Mouse (Mus musculus) adrenal gland, postnatal 25 days (tissue): ENCODE data around the gene Kif1b. TPM values are rescaled to one million over a fixed set of nuclear protein-coding genes. Genes with fewer than 3 reads are reported as not detected.

Experiments used
- DNase-seq: peaks from one replicate; pipeline ENCODE4 v3.0.0; 2021; ENCODE audit warnings: mixed read lengths
- total RNA-seq: library from RNA; stranded (reverse); gene quantifications from 2 replicates; pipeline ENCODE4 v1.2.3, GENCODE M21; 2021

Kif1b gene
- total RNA-seq, 1 experiment from 2014 or later = 199 TPM

GRCm38 (mm10) chr4:149314275-149314837 lies 6.9 kb upstream of the Kif1b start:
- no peak for DNase-seq

GRCm38 (mm10) chr4:149313558-149314253 lies 6.2 kb upstream of the Kif1b start:
- no peak for DNase-seq

- DNase-seq = no peak
These were observed 4.5 kb upstream of the Kif1b start for GRCm38 (mm10) chr4:149311996-149312395.

- DNase-seq = no peak
These were observed 963 bp upstream of the Kif1b start for GRCm38 (mm10) chr4:149308491-149308820.

GRCm38 (mm10) chr4:149306712-149307595 lies 539 bp downstream of the Kif1b start:
- DNase-seq = peak; percentile 89

- no peak for DNase-seq
These were observed 1.5 kb downstream of the Kif1b start for GRCm38 (mm10) chr4:149305761-149306711.

GRCm38 (mm10) chr4:149304466-149304865 lies 3.0 kb downstream of the Kif1b start:
- DNase-seq = no peak

GRCm38 (mm10) chr4:149303502-149303901 lies 4.0 kb downstream of the Kif1b start:
- no peak for DNase-seq

- DNase-seq = no peak
These were observed 4.7 kb downstream of the Kif1b start for GRCm38 (mm10) chr4:149302751-149303150.

- no peak for DNase-seq
These were observed 5.4 kb downstream of the Kif1b start for GRCm38 (mm10) chr4:149302136-149302535.

GRCm38 (mm10) chr4:149296501-149296900 lies 11.0 kb downstream of the Kif1b start:
- DNase-seq = no peak

GRCm38 (mm10) chr4:149292984-149293383 lies 14.5 kb downstream of the Kif1b start:
- DNase-seq = no peak

GRCm38 (mm10) chr4:149291061-149291460 lies 16.4 kb downstream of the Kif1b start:
- no peak for DNase-seq

- peak; percentile 22 for DNase-seq
These were observed 17.2 kb downstream of the Kif1b start for GRCm38 (mm10) chr4:149290157-149290750.

GRCm38 (mm10) chr4:149286287-149287137 lies 21.0 kb downstream of the Kif1b start:
- DNase-seq = no peak

- no peak for DNase-seq
These were observed 21.8 kb downstream of the Kif1b start for GRCm38 (mm10) chr4:149285691-149286090.

GRCm38 (mm10) chr4:149283018-149283417 lies 24.5 kb downstream of the Kif1b start:
- no peak for DNase-seq

GRCm38 (mm10) chr4:149282025-149282738 lies 25.3 kb downstream of the Kif1b start:
- no peak for DNase-seq

- no peak for DNase-seq
These were observed 29.9 kb downstream of the Kif1b start for GRCm38 (mm10) chr4:149277571-149277970.

GRCm38 (mm10) chr4:149273128-149273527 lies 34.4 kb downstream of the Kif1b start:
- DNase-seq = peak; percentile 21
